Mouse (Mus musculus) lung, postnatal 4 days (tissue): ENCODE results near the gene Galnt17.

Experiments used
- DNase-seq, 2 experiments: peaks; one replicate each; pipeline ENCODE4 v3.0.0; 2021

The Galnt17 gene

DNA sequence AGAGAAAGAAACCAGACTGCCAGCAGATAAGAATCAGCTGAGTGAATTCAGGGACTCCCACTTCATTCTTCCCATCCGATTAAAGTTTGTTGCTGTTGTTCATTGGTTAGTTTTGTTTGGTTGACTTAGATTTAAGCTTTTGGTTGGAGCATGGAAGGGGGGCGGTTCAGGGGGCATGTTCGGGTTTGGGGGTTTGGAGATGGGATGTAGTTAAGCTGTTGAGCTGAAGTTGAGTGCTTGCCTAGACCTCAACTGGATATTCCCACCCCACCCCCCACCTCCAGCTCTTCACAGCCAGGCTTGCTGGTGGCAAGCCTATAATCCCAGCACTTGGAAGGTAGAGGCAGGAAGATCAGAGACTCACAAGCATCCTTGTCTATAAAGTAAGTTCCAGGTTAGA is at the start of gene Galnt17:
Gene Galnt17 (minus strand): TSS at position 101 of the 400 bp plus-strand sequence.
- no peak for DNase-seq

DNA sequence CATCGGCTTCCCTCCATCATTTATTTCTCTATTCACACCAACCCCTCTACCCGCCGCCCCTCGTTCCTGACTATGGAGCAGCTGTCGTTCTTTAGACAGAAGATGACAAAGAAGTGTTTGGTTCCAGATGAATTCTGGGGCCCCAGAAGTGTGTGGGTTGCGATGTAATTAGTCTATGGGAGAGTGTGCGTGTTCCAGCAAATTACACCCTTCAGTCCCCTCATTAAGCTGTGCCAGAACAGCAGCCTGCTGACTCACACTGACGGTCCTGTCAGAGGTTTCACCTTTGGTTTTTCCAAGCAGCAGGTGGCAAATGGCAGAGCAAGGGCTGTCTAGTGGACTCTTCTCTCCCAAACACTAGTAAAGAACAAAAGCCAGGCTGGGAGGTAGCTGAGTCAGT is 26.2 kb upstream of the Galnt17 start:
- DNase-seq = no peak

DNA sequence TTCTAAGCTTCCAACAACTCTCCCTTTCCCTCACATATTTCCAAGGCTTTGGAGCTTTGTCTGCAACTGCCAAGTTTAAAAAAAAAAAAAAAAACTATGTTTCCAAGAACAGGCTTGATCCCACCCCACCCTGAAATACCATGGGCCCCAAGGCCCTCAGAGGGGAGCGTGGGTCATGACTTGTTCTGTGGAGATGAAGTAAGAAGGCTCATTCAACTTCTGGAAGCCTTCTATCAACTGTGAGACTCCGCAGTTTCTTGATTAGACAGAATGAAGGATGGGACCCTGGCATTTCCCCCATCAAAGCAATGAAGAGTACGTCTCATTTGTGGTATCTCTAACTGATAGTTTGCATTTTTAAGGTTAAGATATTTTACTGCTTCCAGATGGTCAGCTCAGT is 13.0 kb upstream of the Galnt17 start:
- DNase-seq = no peak

DNA sequence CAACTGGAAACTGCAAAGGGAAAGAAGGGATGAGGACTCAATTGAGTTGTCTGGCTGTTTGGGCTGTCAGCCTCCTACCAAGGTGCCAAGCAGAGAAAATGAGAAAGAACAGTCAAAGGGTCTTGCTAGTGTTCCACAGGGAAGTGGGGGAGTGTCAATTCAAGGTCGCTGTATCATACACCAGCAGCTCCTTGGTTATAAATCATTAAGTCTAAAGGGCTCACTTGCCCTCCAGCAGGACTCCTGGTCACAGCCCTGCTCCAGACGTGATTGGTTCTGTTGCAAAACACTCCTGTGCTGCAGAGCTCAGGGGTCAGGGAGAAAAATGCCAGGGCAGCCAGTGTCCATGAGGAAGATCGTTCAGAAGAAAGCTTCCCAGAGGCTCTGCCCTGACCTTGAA is 11.3 kb upstream of the Galnt17 start:
- no peak for DNase-seq

DNA sequence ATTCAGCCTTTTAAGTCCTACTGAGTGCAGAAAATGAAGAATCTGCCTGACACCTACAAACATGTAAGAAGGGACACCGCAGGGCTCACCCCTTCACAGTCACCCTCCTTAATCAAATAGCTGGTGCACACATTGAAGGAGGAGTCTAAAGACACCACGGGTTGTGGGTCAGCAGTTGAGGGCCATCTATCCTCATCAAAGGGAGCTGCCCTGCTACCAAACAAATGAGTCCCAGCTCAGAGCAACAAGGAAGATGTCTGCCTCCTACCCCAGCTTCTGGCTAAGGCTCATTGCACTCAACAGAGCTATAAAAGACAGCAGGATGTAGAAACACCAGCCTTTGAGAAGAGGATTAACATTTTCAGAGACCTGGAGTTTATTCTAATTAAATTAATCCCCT is 10.8 kb upstream of the Galnt17 start:
- no peak for DNase-seq

DNA sequence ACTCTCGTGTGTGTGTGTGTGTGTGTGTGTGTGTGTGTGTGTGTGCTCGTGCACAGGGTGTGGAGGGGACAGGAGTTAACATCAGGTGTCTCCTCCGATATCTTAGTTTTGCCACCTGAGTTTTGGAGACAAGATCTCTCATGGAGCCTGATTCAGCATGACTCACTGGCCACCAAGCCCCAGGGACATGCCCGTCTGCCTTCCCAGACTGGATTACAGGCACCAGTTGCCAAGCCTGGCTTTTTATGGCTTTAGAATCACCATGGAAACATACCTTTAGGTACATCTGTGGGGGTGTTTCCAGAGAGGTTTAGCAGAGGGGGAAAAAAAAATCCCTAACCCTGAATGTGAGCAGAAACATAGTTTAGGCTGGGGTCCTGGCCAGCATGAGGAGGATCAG is 6.7 kb upstream of the Galnt17 start:
- DNase-seq = no peak

DNA sequence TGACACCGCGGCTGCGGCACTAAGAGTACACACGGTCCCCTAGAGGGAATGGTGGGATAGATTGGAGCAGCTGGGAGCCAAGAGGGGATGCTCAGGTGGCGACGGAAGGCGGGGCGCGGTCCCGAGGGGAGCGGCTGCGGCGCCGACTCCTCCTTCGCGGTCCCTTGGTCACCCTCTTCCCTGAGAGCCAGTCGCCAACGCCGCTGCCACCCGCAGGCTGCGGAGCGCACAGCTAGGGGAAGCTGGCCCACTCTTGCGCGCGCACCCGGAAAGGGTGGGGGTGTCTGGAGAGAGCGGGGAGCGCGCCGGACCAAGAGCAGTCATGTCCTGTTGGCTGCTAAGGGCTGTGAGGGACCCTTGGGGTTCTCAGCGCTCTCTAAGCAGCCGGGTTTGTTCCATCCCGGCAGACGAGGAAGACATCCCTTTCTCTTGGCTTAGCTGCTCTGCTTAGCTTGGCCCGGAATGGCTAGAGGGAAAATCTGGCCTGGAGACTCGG is 593 bp downstream of the Galnt17 start:
- DNase-seq = peak; percentile 77 to 88

DNA sequence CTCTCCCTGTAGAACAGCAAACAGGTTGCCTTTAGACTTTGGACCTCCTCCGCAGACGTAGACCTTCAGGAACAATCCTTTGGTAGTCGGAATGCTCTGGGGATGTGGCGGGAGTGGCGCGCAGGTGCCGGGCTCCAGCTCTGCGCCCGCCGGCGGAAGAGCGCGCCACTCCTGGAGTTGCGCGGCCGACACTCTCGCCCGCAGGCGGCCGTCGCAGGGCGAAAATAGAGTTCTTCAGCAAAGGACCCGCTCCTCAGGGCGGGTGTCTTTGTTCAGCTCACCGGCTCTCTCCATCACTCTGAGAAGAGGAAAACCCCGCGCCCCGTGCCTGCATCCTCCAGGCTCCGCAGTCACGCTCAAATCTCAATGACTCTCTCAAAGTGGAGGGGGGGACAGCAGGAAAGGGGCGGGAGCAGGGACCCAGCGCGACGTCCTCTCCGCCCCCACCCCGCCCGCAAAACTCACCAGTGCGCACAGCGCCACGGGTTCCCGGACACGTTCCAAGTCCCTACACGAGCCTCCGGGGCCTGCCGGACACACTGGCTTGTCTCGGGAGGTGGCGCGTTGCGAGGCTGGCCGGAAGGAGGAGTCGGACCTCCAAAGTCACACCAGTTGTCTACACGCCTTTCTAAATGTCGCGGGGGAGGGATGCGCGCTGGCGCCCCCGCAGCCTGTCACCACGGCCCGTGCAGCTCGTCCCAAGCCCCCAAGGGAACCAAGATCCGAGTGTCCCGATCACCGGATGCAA is 1.2 kb downstream of the Galnt17 start:
- DNase-seq = peak; percentile 24 to 54

DNA sequence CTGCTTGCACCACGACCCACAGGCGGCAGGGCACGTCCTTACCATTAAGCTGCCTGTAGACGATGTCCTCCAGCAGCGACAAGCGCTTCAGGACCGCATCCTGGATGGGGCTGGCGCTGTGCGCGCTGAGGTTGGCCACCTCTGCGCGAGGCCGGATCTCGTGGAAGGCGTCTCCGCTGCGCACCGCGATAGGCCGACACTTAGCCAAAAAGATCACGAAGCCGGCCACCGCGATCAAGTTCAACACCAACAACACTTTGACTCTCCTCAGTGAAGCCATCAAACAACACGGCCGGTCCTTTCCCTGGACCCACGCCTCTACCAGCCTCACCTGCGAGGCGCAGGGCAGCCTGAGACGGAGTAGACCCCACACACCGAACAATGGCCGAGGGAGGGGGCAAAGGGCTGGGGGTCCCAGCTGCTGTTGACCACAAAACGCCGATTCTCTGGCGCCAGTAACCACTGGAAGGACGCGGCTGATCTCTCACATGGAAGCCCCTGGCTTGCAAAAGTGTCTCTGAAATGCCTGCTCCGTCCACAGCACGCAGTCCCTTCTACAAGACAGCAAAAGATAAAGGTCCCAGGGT is 1.9 kb downstream of the Galnt17 start:
- peak; percentile 3 to 23 for DNase-seq

DNA sequence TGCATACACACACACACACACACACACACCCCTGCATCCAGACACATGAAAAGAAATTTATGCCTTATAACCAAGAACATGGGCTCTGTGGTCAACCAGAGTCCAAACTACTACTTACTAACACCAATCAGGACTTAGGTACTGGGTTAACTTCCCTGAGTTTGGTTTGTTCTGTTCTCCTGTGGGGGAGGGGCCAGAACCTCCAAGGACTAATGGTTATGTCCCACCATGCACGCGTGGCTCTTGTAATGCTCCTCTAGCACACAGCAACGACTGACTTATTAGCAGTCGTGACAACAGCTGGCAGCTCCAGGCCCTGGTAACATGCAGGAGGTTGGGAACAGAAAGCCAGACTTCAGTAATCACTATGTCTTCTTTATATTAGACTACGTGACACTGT is 3.1 kb downstream of the Galnt17 start:
- DNase-seq = no peak

DNA sequence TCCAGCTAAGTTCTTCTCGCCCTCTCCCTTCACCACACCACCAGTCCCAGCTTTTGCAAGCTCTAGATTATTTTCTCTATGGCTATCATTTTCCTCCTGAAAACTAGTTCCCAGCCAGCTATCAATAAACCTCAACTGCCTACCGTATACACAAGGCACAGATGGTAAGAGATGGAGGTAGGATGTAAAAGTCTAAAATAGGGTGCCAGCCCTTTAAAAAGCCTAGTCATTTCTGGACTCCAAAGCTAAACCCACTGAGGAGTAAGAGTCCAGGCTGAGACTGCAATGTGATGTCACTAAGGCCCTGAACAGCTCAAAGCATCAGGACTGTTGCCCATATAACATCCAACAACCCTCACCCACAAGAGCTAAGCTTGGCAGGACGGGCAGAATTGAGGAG is 6.8 kb downstream of the Galnt17 start:
- DNase-seq = no peak

DNA sequence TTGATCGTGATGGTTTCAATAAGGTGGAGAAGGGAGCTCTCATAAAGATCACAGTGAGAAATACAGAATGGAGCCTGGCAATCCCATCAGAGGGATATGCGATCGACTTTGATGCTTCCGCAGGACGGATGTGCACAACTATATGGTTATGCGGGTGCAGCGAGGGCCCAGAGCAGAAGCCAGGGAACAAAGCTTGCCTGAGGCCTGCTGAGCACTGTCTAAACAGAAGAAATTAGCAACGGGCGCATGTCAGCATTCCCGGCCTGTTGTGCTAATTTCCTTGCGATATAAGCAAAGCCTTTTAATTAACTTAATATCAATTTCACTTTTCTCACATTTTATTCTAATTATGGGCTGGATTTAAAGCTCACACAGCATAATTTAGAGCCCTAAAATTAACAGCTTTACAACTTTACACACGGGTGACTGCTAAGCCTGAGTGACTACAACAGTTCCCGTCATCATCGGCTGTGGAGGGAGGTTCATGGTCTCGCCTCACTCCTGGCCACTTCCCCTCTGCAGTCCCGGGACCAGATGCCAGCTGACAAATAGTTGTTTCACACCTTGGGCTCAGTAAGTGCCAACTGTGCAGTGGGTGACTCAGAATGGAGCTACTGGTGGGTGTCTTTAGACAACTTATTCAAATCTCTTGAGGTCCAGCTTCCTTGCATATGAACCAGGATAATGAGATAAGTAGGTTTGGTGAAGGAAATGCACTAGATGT is 14.4 kb downstream of the Galnt17 start:
- DNase-seq = no peak

DNA sequence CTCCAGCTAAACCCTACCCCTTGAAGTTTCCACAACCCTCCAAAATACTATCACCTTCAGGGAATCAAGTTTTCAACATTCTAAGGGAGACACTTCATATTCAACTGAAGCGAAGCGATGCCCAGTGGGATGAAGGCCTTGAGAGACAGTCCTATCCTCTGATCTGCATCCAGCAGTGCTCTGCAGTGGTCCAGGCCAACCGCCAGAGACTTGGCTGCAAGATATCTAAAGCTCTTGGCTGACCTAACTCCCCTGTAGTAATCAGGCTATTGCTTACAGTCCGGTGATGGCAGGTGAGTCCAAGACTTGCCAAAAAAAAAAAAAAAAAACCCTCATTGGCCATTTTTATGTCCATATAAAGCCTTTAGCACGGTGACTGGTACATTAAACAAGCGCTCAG is 21.2 kb downstream of the Galnt17 start:
- DNase-seq = no peak

DNA sequence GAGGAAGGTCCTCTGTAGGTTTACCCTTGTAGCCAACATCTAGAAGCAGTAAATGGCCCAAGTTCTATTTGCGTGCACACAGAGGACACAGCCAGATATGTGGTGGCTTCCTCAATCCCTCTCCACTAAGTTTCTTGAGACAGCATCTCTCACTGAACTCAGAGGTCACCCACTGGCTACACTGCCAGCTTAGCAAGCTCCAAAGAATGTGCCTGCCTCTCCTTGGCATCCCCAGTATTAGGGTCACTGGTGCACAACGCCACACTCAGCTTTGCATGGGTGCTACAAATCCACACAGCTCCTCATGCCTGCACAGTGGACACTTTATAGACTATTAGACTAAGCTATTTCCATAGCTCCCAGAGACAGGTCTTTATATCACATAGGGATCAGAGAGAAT is 21.6 kb downstream of the Galnt17 start:
- no peak for DNase-seq

DNA sequence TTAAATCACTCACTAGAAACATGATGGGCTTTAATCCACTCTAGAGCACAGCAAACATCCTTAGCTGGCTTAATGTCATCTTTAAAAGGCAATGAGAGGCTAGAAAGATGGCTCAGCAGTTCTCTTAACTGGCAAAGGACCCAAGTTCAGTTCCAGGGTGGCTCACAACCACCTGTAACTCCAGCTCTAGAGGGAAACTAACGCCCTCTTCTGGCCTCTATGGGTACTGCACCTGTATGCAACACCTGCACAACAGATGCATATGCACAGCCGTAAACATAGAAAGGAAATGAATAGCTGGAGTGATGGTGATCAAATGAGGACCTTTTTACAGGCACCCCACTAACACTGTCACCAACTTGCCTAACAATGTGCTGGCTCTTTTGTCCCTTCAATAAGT is 27.9 kb downstream of the Galnt17 start:
- no peak for DNase-seq

DNA sequence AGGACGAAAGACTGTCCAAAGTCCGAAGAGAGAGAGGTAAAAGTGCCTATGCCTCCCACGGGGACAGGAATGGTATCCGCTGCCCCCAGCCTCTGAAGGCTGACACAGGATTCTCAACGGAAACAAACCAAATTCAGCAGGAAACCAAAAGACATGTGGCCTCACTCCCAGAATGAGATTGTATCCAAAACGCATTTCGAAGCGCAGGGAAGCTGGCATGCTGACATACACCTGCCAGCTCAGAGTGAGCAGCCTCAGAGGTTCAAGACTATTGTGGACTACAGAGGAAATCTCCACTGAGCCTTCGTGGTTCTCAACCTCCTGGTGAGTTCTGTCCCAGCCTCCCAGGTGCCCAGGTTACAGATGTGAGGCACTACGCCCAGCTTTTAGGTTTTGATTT is 29.0 kb downstream of the Galnt17 start:
- no peak for DNase-seq

DNA sequence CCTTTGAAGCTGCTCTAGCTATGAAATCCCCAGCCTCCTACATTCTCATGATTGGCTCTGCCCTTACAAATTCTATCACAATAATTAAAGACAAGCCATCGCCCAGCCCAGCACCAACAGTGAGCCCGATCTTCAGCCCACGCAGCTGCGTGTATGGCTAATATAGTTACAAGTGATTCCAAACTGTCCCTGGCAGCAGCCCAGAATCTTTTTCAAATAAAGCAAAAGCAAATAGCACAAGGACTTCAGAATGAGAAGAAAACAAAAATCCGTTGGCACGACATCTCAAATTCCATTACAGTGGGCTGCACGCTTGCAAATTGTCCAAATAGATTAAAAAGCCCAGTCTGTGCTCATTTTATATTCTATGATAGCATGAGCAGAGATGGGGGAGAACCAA is 31.1 kb downstream of the Galnt17 start:
- peak in 1 of 2 experiments; percentile 18 for DNase-seq

DNA sequence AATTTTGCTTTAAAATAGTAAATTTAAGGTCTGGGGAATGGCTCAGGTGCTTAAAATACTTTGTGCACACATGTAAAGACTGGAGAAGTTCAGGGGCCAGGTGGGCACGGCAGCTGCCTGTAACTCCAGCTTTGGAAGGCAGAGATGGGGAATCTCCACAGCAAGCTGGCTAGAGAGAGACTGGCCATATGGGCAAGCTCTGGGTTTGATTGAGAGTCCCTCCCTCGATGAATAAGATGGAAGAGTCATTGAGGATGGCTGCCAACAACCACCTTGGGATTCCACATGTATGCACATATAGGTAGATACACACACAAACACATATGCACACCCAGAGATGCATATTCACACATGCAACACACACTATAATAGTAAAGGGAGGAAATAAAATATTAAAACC is 42.0 kb downstream of the Galnt17 start:
- no peak for DNase-seq

DNA sequence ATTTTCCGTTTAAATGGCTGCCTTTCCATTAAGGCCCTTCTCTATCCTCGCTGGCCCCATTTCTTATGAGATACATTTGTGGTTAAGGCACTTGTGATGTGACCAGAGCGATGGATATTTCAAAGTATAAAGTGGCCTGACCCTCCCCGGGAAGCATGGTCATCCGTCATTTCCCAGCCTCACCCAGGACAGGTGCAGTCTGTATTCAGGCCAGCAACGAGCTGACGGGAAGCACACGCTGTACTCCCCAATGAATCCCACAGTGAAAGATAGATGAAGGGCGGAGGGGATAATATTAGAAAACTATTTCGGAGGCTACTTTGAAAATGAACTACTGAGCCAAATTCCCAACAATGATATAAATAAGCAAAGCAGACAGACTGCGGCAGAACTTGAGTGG is 44.2 kb downstream of the Galnt17 start:
- no peak for DNase-seq

DNA sequence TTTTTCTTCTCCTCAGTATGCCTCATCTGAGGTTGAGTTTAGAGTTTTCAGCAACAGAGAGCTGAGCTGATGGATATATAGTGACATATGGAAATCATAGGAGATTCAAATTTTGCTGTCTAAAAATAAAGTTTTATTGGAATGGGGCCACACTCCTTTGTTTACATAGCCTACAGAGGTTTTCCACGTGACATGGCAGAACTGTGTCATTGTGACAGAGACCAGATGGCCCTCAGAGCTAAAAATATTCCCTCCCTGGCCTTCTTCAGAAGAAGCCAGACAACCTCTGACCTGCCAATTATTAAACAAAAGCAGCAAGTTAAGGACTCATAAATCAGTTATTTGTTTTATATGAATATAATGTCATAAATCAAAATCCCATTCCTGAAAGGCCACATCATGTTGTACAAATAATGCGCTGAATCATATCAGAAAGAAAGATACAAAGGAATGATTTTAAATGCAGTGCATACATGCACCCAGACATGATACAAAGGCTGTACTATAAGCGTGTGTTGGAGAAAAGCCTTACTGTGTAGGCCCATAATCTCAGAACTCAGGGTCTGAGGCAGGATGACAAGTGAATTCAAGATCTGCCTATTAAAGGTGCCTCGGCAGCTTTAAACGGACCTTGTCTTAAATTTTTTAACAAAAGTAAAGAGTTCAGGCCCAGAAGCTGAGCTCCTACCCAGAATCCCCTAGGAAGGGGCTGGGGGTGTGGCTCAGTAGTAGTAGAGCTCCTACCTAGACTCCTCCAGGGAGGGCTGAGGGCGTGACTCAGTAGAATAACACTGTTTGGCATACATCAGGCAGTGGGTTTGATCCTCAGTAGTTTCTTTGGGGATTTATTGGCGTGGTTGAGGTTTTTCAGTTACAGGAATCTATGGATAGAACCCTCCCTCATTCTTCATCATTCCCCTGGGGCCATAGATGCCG is 57.3 kb downstream of the Galnt17 start:
- DNase-seq = peak; percentile 18 to 36

DNA sequence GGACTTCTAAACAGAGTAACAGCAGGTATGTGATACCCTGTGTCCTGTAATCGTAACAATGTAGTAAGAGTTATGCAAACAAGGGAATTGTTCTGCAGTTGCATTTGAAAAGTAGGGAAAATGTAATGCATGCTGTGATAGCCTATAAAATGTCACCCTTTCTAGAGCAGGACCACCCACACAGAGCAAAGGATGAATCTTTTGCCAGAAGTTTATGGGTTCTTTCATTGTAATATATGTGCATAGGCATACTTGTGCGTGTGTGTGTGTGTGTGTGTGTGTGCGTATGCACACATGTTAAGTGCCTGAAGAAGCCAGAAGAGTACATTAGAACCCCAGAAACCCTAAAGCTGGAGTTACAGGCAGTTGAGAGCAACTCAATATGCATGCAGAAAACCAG is 59.9 kb downstream of the Galnt17 start:
- no peak for DNase-seq

DNA sequence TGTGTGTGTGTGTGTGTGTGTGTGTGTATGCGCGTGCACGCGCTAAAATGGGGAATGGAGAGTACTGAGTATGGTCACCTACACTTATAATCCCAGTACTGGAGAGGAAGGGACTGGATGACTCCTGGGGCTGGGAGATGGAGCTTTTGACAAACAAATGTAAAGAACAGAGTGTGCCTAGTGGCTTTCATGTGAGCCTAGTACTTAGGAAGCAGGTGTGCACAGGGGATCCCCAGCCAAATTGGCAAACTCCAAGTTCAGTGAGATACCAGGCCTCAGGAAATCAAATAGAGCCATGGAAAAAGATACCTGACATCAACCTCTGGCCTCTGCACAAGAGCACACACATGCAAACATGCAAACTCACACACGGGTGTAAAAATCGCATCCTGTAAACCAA is 61.7 kb downstream of the Galnt17 start:
- no peak for DNase-seq

DNA sequence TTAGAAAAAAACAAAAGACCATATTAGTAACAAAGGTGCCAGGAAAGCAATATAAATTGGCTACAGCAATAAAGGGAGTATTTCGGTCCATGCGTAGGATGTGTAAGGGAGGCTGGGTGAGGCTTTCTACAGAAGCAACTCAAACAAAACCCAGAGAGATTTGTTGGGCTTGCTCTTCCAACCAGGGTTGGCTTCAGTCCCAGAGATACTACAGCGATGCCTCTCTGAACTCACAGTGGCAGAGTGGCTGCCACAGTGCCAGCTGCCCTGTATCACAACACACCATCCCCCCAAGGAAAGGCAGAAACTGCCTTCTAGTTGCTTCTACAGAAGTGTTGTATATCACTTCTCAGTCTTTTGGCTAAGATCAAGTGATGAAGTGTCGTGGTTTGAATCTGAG is 66.6 kb downstream of the Galnt17 start:
- DNase-seq = peak; percentile 6 to 66
